8 mouse cellular contexts compared by ENCODE assay signal in the genomic region with DNA sequence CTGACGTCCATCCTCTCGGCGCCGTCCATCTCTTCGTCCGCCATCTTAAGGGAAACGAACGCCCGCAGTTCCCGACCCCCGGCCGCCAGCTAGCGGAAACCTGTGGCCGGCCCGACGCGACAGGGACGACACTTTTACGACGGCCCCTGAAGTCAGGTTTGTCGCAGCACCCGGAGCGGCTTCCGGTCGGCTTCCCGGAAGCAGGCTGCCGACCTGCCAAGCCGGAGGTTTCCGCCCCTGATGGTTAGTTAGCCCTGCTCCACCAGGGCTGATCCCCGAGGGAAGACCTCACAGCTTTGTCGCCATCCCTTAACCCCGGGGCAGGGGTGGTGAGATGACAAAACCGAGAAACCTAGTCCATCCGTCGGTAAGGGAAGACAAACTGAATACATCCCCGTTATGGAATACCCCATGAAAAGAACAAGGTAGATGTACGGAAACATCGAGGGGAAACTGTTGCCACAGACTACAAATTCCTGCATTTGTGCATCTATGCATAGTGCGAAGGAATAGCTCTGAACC. TPM values are rescaled to one million over a fixed set of nuclear protein-coding genes. Genes with fewer than 3 reads are reported as not detected.
DNase-seq lines count a peak whose midpoint lies in the region; ATAC-seq and TF ChIP-seq lines count a peak whose summit lies in the region.

A gene (minus strand): TSS at position 157 of the 522 bp plus-strand sequence.

- under 1% methylated on average over 39 of the region's 39 CpGs for WGBS in forebrain, embryonic 11.5 days
- under 1% methylated on average over 39 of the region's 39 CpGs for WGBS in heart, embryonic 15.5 days
- under 1% methylated on average over 39 of the region's 39 CpGs for WGBS in liver, embryonic 13.5 days (ENCODE audit: insufficient replicate concordance)
- WGBS in stomach, embryonic 14.5 days = under 1% methylated on average over 39 of the region's 39 CpGs

- TF ChIP-seq CTCF in CH12.LX (conservative IDR thresholded peaks at IDR 0.05 in 1 of 2, IDR thresholded peaks at IDR 0.05 in 1 of 2; ENCODE audit: low read depth in 2 of 2, low read length in 2 of 2) = no peak

- H3K36me3 ChIP-seq in CH12.LX (replicated peaks in 1 of 2; ENCODE audit: control insufficient read depth in 1 of 2, insufficient read depth in 1 of 2, low read length in 1 of 2) = peaks cover 0 to 17% of the 10 kb centered on the region in 2 experiments
- no peaks in the 10 kb centered on the region for H3K36me3 ChIP-seq in forebrain, embryonic 11.5 days (ENCODE audit: control insufficient read depth, insufficient read depth, low read length)
- no peaks in the 10 kb centered on the region for H3K36me3 ChIP-seq in heart, embryonic 15.5 days
- no peaks in the 10 kb centered on the region for H3K36me3 ChIP-seq in liver, embryonic 13.5 days
- H3K36me3 ChIP-seq in stomach, embryonic 14.5 days (ENCODE audit: control insufficient read depth, insufficient read depth, low read length) = no peaks in the 10 kb centered on the region

- dilution Hi-C loops in CH12.LX (cut with MboI; ENCODE audit: extremely low pct_ligation_motif_present, extremely low pct_unique_long_range_greater_than_20kb, low sequenced_read_pairs) = no loop called here

- H3K4me3 ChIP-seq in CH12.LX (replicated peaks in 1 of 3; ENCODE audit: low read depth in 2 of 3, low read length in 2 of 3, poor library complexity in 1 of 3) = peak within 1 kb of the TSS; percentile 83 to 98 (median 89)
- H3K4me3 ChIP-seq in forebrain, embryonic 11.5 days (ENCODE audit: low read depth, low read length) = peak within 1 kb of the TSS; percentile 86
- H3K4me3 ChIP-seq in heart, embryonic 15.5 days = peak within 1 kb of the TSS; percentile 76
- peak within 1 kb of the TSS; percentile 90 for H3K4me3 ChIP-seq in liver, embryonic 13.5 days (replicated peaks)
- peak within 1 kb of the TSS; percentile 82 for H3K4me3 ChIP-seq in stomach, embryonic 14.5 days (ENCODE audit: low read depth, low read length)

- peak within 1 kb of the TSS; percentile 99 for H3K4me2 ChIP-seq in CH12.LX (ENCODE audit: insufficient read depth, low read depth, poor library complexity, severe bottlenecking)
- H3K4me2 ChIP-seq in forebrain, embryonic 11.5 days (ENCODE audit: low read depth, low read length, severe bottlenecking) = peak within 1 kb of the TSS; percentile 70
- peak within 1 kb of the TSS; percentile 73 for H3K4me2 ChIP-seq in heart, embryonic 15.5 days
- H3K4me2 ChIP-seq in liver, embryonic 13.5 days = peak within 1 kb of the TSS; percentile 79
- H3K4me2 ChIP-seq in stomach, embryonic 14.5 days (replicated peaks; ENCODE audit: low read depth, low read length) = peak within 1 kb of the TSS; percentile 52

- H3K79me2 ChIP-seq in CH12.LX (replicated peaks; ENCODE audit: control insufficient read depth, extremely low read depth, insufficient read depth, poor library complexity, severe bottlenecking) = peaks cover 33% of the 10 kb centered on the region

- H3K27ac ChIP-seq in CH12.LX (ENCODE audit: insufficient read depth, low read depth) = peak within 1 kb of the TSS; percentile 39
- H3K27ac ChIP-seq in forebrain, embryonic 11.5 days (ENCODE audit: low read depth, low read length) = peak within 1 kb of the TSS; percentile 53
- peak within 1 kb of the TSS; percentile 70 for H3K27ac ChIP-seq in heart, embryonic 15.5 days
- peak within 1 kb of the TSS; percentile 90 for H3K27ac ChIP-seq in liver, embryonic 13.5 days
- H3K27ac ChIP-seq in stomach, embryonic 14.5 days (ENCODE audit: low read length) = peak within 1 kb of the TSS; percentile 76

- H3K9me3 ChIP-seq in CH12.LX (replicated peaks; ENCODE audit: low read length) = no peaks in the 10 kb centered on the region
- no peaks in the 10 kb centered on the region for H3K9me3 ChIP-seq in forebrain, embryonic 11.5 days (ENCODE audit: control insufficient read depth, low read length)
- no peaks in the 10 kb centered on the region for H3K9me3 ChIP-seq in heart, embryonic 15.5 days (replicated peaks)
- H3K9me3 ChIP-seq in liver, embryonic 13.5 days (replicated peaks) = no peaks in the 10 kb centered on the region
- H3K9me3 ChIP-seq in stomach, embryonic 14.5 days (ENCODE audit: control insufficient read depth, low read depth, low read length) = no peaks in the 10 kb centered on the region

- H3K4me1 ChIP-seq in CH12.LX (ENCODE audit: control insufficient read depth in 1 of 2, insufficient read depth in 2 of 2) = peaks cover 0 to 29% of the 10 kb centered on the region in 2 experiments; a peak in 2 of 4 replicates
- H3K4me1 ChIP-seq in forebrain, embryonic 11.5 days (replicated peaks; ENCODE audit: control insufficient read depth, insufficient read depth, low read length) = no peaks in the 10 kb centered on the region; the same call in 1 of the 2 replicates
- H3K4me1 ChIP-seq in heart, embryonic 15.5 days (replicated peaks) = peaks cover 13% of the 10 kb centered on the region
- H3K4me1 ChIP-seq in liver, embryonic 13.5 days (replicated peaks) = peaks cover 55% of the 10 kb centered on the region
- H3K4me1 ChIP-seq in stomach, embryonic 14.5 days (ENCODE audit: control insufficient read depth, insufficient read depth, low read length) = no peaks in the 10 kb centered on the region

- no peaks in the 10 kb centered on the region for H3K27me3 ChIP-seq in CH12.LX (replicated peaks)
- no peaks in the 10 kb centered on the region for H3K27me3 ChIP-seq in forebrain, embryonic 11.5 days (ENCODE audit: control insufficient read depth, insufficient read depth, low read length)
- no peaks in the 10 kb centered on the region for H3K27me3 ChIP-seq in heart, embryonic 15.5 days
- H3K27me3 ChIP-seq in liver, embryonic 13.5 days = no peaks in the 10 kb centered on the region
- H3K27me3 ChIP-seq in stomach, embryonic 14.5 days (ENCODE audit: control insufficient read depth, insufficient read depth, low read length) = no peaks in the 10 kb centered on the region

- peak; percentile 98 for TF ChIP-seq POLR2A in CH12.LX (IDR thresholded peaks at IDR 0.05; ENCODE audit: low read depth, low read length)

- peak; percentile 88 for ATAC-seq in forebrain, embryonic 11.5 days (replicated peaks; ENCODE audit: low FRiP score)
- ATAC-seq in heart, embryonic 15.5 days (replicated peaks; ENCODE audit: insufficient number of reproducible peaks, insufficient read depth, low FRiP score, low read depth) = peak; percentile 86
- peak; percentile 87 for ATAC-seq in liver, embryonic 13.5 days (ENCODE audit: low read depth)
- ATAC-seq in stomach, embryonic 14.5 days (ENCODE audit: insufficient number of reproducible peaks, insufficient read depth, low FRiP score, low read depth) = peak; percentile 75; the same call in 1 of the 2 replicates

- no peak for TF ChIP-seq EP300 in CH12.LX (IDR thresholded peaks at IDR 0.05; ENCODE audit: low read length)

- in situ Hi-C loops in CH12.LX (cut with MboI; ENCODE audit: low pct_ligation_motif_present, low pct_unique_long_range_greater_than_20kb, low sequenced_read_pairs) = no loop called here

- no peak for TF ChIP-seq RAD21 in CH12.LX (IDR thresholded peaks at IDR 0.05; ENCODE audit: low read depth, low read length)

- DNase-seq in CH12.LX (ENCODE audit: extremely low read depth) = peak; percentile 91
- peak; percentile 77 for DNase-seq in c-Kit-positive CD71-negative TER-119-negative erythroid progenitor cells, embryonic 14.5 days (ENCODE audit: low read depth)
- DNase-seq in forebrain, embryonic 11.5 days (ENCODE audit: low spot score) = peak; percentile 92
- DNase-seq in kidney, postnatal 14 days = peak; percentile 92
- peak; percentile 84 for DNase-seq in liver, embryonic 13.5 days
- DNase-seq in natural killer cell, adult 2 months (ENCODE audit: low spot score in 2 of 2) = peak; percentile 86 to 89

- H3K9ac ChIP-seq in CH12.LX (ENCODE audit: insufficient read depth, low read depth) = peak within 1 kb of the TSS; percentile 91
- H3K9ac ChIP-seq in forebrain, embryonic 11.5 days (ENCODE audit: low read length) = peak within 1 kb of the TSS; percentile 91
- peak within 1 kb of the TSS; percentile 63 for H3K9ac ChIP-seq in heart, embryonic 15.5 days
- peak within 1 kb of the TSS; percentile 92 for H3K9ac ChIP-seq in liver, embryonic 13.5 days
- H3K9ac ChIP-seq in stomach, embryonic 14.5 days (replicated peaks; ENCODE audit: low read depth, low read length) = peak within 1 kb of the TSS; percentile 79

TF ChIP-seq in CH12.LX, 34 proteins besides CTCF, POLR2A, EP300 and RAD21 (continues in another document):
- TF ChIP-seq POLR2AphosphoS2 (IDR thresholded peaks at IDR 0.05; ENCODE audit: low read depth, low read length) = peak; percentile 86; the same call in 1 of the 2 replicates
- no peak for TF ChIP-seq CHD1 (IDR thresholded peaks at IDR 0.05; ENCODE audit: low read depth, low read length)
- TF ChIP-seq ETS1 (conservative IDR thresholded peaks at IDR 0.05; ENCODE audit: low read depth, low read length) = no peak
- TF ChIP-seq NRF1 (IDR thresholded peaks at IDR 0.05; ENCODE audit: low read depth, low read length) = peak; percentile 51; the same call in 1 of the 2 replicates
- TF ChIP-seq GABPA (IDR thresholded peaks at IDR 0.05; ENCODE audit: insufficient replicate concordance, low read depth, low read length) = no peak
- TF ChIP-seq ZC3H11A (IDR thresholded peaks at IDR 0.05; ENCODE audit: low read depth, low read length) = no peak
- peak; percentile 97 for TF ChIP-seq ELF1 (IDR thresholded peaks at IDR 0.05; ENCODE audit: low read depth, low read length)
- TF ChIP-seq MXI1 (IDR thresholded peaks at IDR 0.05; ENCODE audit: low read depth, low read length) = peak; percentile 49; the same call in 1 of the 2 replicates
- TF ChIP-seq BHLHE40 (IDR thresholded peaks at IDR 0.05; ENCODE audit: low read depth, low read length) = no peak
- TF ChIP-seq TBP (conservative IDR thresholded peaks at IDR 0.05; ENCODE audit: low read depth, low read length) = no peak
- no peak for TF ChIP-seq RCOR1 (conservative IDR thresholded peaks at IDR 0.05; ENCODE audit: low read depth, low read length)
- no peak for TF ChIP-seq USF2 (conservative IDR thresholded peaks at IDR 0.05; ENCODE audit: low read depth, low read length)
- TF ChIP-seq KAT2A (IDR thresholded peaks at IDR 0.05; ENCODE audit: insufficient replicate concordance, low read length) = peak; percentile 83; the same call in 1 of the 2 replicates
- 0 out of 2 replicates have a peak, but pooled peaks have one; percentile 26 for TF ChIP-seq MYC (IDR thresholded peaks at IDR 0.05; ENCODE audit: low read depth, low read length)
- peak; percentile 98 for TF ChIP-seq NELFE (IDR thresholded peaks at IDR 0.05; ENCODE audit: low read depth, low read length)

RNA-seq across cellular contexts. Expression of the gene that starts here (rescaled TPM):
- total RNA-seq in CH12.LX (2012; rRNA removed) (15.4 and 16.0 TPM in 2 replicates), CH12.LX (2014; rRNA removed) (10.7 and 11.6 TPM in 2 replicates)
- polyA plus RNA-seq in CH12.LX (2012; ENCODE audit: insufficient read length, low read depth) = 18.1 TPM in 2 replicates
- 25.1 TPM in 2 replicates for polyA plus RNA-seq in forebrain, embryonic 11.5 days (2014; fragmentation: Nextera tagmentation; extraction: Ambion mirVana)
- 17.5 and 21.3 TPM in 2 replicates for polyA plus RNA-seq in heart, embryonic 15.5 days (2015; fragmentation: Nextera tagmentation; extraction: Ambion mirVana)
- 14.1 and 16.8 TPM in 2 replicates for polyA plus RNA-seq in liver, embryonic 13.5 days (2015; fragmentation: Nextera tagmentation; extraction: Ambion mirVana)
- polyA plus RNA-seq in stomach, embryonic 14.5 days (2014; fragmentation: Nextera tagmentation; extraction: Ambion mirVana) = 30.7 and 32.6 TPM in 2 replicates

Comparison
In these comparisons a context has a peak if more than half of its experiments do, and no peak if none do; other contexts are left out.
1. Peak in every context shown above with its lines: DNase-seq, ATAC-seq, H3K4me3 ChIP-seq and H3K27ac ChIP-seq.
2. H3K27ac ChIP-seq: peak in every context shown above with its lines; median percentile 90 in liver, embryonic 13.5 days; 76 in stomach, embryonic 14.5 days; 70 in heart, embryonic 15.5 days; 53 in forebrain, embryonic 11.5 days; 39 in CH12.LX.